In the genomic region with DNA sequence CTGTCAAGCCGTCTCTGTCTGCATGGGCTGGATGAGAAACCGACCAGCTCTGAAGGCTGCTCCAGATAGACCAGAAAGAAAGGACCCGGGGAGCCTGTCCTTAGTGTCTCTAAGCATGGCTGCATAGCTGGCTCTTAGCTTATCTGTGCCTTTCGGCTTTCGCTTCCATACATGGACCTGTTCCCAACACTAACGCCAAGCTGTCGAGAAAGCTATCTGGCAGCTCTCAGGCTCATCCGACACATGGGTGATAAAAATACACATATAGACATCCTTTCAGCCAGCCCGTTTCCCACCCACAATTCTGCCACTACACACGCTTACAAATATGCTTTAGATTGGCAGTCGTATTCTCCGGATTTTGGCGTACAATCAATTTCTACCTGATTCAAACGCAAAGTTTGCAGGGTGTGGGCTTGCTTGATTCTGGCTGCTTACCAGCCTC, we compare ENCODE assay signal across 9 mouse cellular contexts. TPM values are rescaled to one million over a fixed set of nuclear protein-coding genes. Genes with fewer than 3 reads are reported as not detected.
DNase-seq lines count a peak whose midpoint lies in the region; ATAC-seq and TF ChIP-seq lines count a peak whose summit lies in the region.
"Had no signal": no experiment of that assay in that cellular context is flagged by ENCODE, and none has a peak within 500 bp of the region (broad histone marks: within the 10 kb centered on the region; RNA-seq: fewer than 3 reads in every experiment).

Slc8a1 (minus strand) TSS at position 67 of the 445 bp plus-strand sequence.

- peak; percentile 88 for ATAC-seq in heart, embryonic 11.5 days (replicated peaks; ENCODE audit: insufficient number of reproducible peaks, low FRiP score, low TSS enrichment)
- no peak for ATAC-seq in liver, postnatal 0 days

- H3K4me2 ChIP-seq in heart, embryonic 11.5 days, result peak within 1 kb of the TSS; percentile 47
- H3K4me2 ChIP-seq in liver, postnatal 0 days (ENCODE audit: low read depth, low read length), result no peak within 1 kb of the TSS
- H3K4me2 ChIP-seq: liver, embryonic 15.5 days had no signal

- no peaks in the 10 kb centered on the region for H3K9me3 ChIP-seq in heart, embryonic 11.5 days (replicated peaks; ENCODE audit: control insufficient read depth, low read length)
- H3K9me3 ChIP-seq in liver, postnatal 0 days (ENCODE audit: low read length), result no peaks in the 10 kb centered on the region
- H3K9me3 ChIP-seq: liver, embryonic 15.5 days had no signal

- H3K27ac ChIP-seq in heart, embryonic 11.5 days (ENCODE audit: low read depth, low read length), result peak within 1 kb of the TSS; percentile 99
- H3K27ac ChIP-seq in liver, postnatal 0 days (ENCODE audit: low read depth), result no peak within 1 kb of the TSS
- H3K27ac ChIP-seq: liver, embryonic 15.5 days had no signal

- WGBS in heart, embryonic 11.5 days (ENCODE audit: insufficient replicate concordance), result 33% methylated on average over 14 of the region's 14 CpGs
- WGBS in liver, postnatal 0 days (ENCODE audit: insufficient replicate concordance), result 77% methylated on average over 14 of the region's 14 CpGs

- no peak for TF ChIP-seq CTCF in liver, postnatal 0 days (IDR thresholded peaks at IDR 0.05; ENCODE audit: low read depth)

- H3K4me3 ChIP-seq in heart, embryonic 11.5 days (ENCODE audit: low read depth, low read length), result peak within 1 kb of the TSS; percentile 60
- no peak within 1 kb of the TSS for H3K4me3 ChIP-seq in liver, postnatal 0 days (ENCODE audit: low read depth, low read length)
- H3K4me3 ChIP-seq: liver, embryonic 15.5 days had no signal

- no peak for TF ChIP-seq EP300 in liver, postnatal 0 days (IDR thresholded peaks at IDR 0.05; ENCODE audit: low read depth)

- H3K27me3 ChIP-seq in heart, embryonic 11.5 days (ENCODE audit: control insufficient read depth, insufficient read depth, low read length), result no peaks in the 10 kb centered on the region
- no peaks in the 10 kb centered on the region for H3K27me3 ChIP-seq in liver, postnatal 0 days (ENCODE audit: insufficient read depth, low read length)
- H3K27me3 ChIP-seq: liver, embryonic 15.5 days had no signal

- 0 out of 2 replicates have a peak, but pooled peaks cover 2% of the 10 kb centered on the region for H3K4me1 ChIP-seq in heart, embryonic 11.5 days (ENCODE audit: control insufficient read depth, insufficient read depth, low read length)
- no peaks in the 10 kb centered on the region for H3K4me1 ChIP-seq in liver, postnatal 0 days (ENCODE audit: insufficient read depth)
- H3K4me1 ChIP-seq: liver, embryonic 15.5 days had no signal

- DNase-seq in adrenal gland, postnatal 4 days (ENCODE audit: low spot score in 2 of 2), result no peak
- no peak for DNase-seq in adrenal gland, postnatal 36 days
- peak; percentile 27 to 43 for DNase-seq in cerebellum, postnatal 36 days
- DNase-seq in layer of hippocampus, adult 9-11 months, result peak; percentile 85
- DNase-seq in right cerebral cortex, postnatal 10 days (ENCODE audit: low spot score in 2 of 2), result peak; percentile 79 to 91
- DNase-seq in liver, postnatal 0 days, result no peak
- no peak for DNase-seq in MN1 (ENCODE audit: low spot score)

- H3K9ac ChIP-seq in heart, embryonic 11.5 days (ENCODE audit: low read depth, low read length), result peak within 1 kb of the TSS; percentile 92
- H3K9ac ChIP-seq in liver, postnatal 0 days (replicated peaks), result no peak within 1 kb of the TSS
- H3K9ac ChIP-seq: liver, embryonic 15.5 days had no signal

- H3K36me3 ChIP-seq in heart, embryonic 11.5 days (ENCODE audit: control insufficient read depth, insufficient read depth, low read length), result no peaks in the 10 kb centered on the region
- no peaks in the 10 kb centered on the region for H3K36me3 ChIP-seq in liver, postnatal 0 days (replicated peaks; ENCODE audit: insufficient read depth, low read length)
- H3K36me3 ChIP-seq: liver, embryonic 15.5 days had no signal

RNA-seq across cellular contexts. Expression of gene Slc8a1, which starts in this region (rescaled TPM):
- total RNA-seq in adrenal gland, postnatal 4 days (2021), result 10 to 100 TPM; 36.4 to 50.1 TPM
- 1 to 10 TPM; 6.0 to 6.2 TPM for total RNA-seq in adrenal gland, postnatal 36 days (2021)
- 126 and 148 TPM in 2 replicates for polyA plus RNA-seq in heart, embryonic 11.5 days (2014; fragmentation: Nextera tagmentation; extraction: Ambion mirVana)
- 0.46 and 0.69 TPM in 2 replicates for polyA plus RNA-seq in liver, postnatal 0 days (2015; fragmentation: Nextera tagmentation; extraction: Ambion mirVana)

Comparison
In these comparisons a context has a peak if more than half of its experiments do, and no peak if none do; other contexts are left out.
1. RNA of gene Slc8a1 (total RNA-seq): 36.4 to 50.1 TPM in adrenal gland, postnatal 4 days; 6.0 to 6.2 TPM in adrenal gland, postnatal 36 days; every median in the first group is over 4 times any median in the second.
2. RNA of gene Slc8a1 (polyA plus RNA-seq): 126 to 148 TPM in heart, embryonic 11.5 days; 0.46 to 0.69 TPM in liver, postnatal 0 days; every median in the first group is over 10 times any median in the second.
3. DNase-seq: peak in cerebellum, postnatal 36 days (2 of 2), layer of hippocampus, adult 9-11 months (single experiment) and right cerebral cortex, postnatal 10 days (2 of 2); none in adrenal gland, postnatal 4 days (0 of 2), adrenal gland, postnatal 36 days (0 of 2), liver, postnatal 0 days (single experiment) and MN1 (single experiment).